Mouse (Mus musculus) lung, postnatal 25 days (tissue): ENCODE results near the gene 1600002K03Rik.
A peak's percentile ranks its signal among the peaks of the same experiment; 100 is the strongest.

Source experiments
- DNase-seq: peaks from one replicate; pipeline ENCODE4 v3.0.0; 2022; ENCODE audit warnings: low spot score

1600002K03Rik gene

GRCm38 (mm10) chr10:80172527-80173292, at the start of gene 1600002K03Rik:
1600002K03Rik (plus strand) TSS chr10:80172944.
- peak; percentile 94 for DNase-seq

DNA sequence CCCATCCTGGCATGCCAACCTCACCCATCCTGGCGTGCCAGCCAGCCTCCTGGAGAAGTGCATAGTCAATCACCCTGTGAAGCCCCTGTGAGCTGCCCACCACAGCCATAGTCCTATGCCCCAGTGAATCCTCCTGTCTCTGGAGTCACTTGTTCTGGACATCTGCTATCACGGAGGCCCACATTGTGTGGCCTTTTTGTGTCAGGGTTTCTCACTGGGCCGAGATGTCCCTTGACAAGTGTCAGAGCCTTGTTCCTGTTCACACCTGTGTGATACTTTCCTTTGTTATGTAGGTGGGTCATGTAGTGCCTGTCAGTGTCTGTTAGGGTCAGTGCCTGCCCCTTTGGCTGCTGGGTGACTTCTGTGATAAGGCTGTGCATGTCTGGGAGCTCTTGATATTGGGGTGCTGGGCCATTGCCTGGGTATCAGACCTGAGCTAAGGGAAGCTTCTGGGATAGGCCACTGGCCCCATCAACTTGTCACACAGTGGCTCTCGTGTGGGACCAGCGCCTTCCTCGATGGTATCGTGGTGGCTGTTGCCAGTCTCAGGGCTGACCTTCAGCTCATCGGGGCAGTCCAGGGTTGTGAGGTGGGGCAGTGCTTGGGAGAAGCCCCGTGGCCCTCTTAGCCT, 48.7 kb upstream of the 1600002K03Rik start:
- DNase-seq, result no peak

DNA sequence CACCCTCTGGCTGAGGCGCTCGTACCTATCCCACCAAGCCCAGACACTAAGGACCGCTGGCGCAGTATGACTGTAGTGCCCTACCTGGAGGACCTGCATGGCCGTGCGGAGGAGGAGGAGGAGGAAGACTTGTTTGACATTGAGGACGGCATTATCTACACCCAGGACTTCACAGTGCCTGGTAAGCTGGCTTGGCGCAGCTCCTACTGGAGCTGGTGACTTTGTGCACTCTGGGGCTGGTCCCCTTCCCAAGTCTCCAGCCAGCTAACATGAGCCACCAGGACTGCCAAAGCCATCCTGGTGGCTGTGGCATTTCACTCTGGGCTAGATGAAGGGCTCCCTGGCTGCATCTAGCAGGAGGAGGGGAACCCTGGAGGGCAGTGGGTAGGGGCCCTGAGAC, 44.8 kb upstream of the 1600002K03Rik start:
- no peak for DNase-seq

GRCm38 (mm10) chr10:80129846-80130245, 42.9 kb upstream of the 1600002K03Rik start:
- no peak for DNase-seq

DNA sequence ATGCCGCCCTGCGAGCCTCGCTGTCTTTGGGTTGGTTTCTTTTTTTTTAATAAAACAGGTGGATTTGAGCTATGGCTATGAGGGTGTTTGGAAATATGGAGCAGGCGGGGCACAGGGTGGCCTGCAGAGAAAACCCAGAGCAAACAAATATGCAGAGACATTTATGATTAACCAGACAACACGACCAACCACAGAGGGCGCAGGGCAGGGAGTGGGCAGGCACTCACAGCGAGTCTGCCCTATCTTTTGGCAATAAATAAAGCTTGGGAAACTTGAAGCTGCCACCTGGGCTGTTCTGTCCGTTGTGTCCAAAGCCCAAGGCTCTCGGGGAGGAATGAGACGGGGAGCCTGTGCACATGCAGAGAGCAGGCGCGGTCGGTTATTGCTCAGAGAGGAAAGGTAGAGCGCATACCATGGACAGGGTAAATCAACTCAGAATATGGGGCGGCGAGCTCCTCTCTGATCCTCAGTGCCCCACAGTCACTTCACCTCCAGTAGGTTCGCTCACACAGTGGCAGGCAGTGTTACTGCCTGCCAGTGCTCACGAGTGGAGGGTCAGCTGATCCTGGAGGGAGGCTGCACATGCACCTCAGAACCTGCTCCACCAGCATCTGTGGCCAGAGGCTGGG, 42.2 kb upstream of the 1600002K03Rik start:
- no peak for DNase-seq

- no peak for DNase-seq
These were observed 41.3 kb upstream of the 1600002K03Rik start for GRCm38 (mm10) chr10:80131316-80131951.

DNA sequence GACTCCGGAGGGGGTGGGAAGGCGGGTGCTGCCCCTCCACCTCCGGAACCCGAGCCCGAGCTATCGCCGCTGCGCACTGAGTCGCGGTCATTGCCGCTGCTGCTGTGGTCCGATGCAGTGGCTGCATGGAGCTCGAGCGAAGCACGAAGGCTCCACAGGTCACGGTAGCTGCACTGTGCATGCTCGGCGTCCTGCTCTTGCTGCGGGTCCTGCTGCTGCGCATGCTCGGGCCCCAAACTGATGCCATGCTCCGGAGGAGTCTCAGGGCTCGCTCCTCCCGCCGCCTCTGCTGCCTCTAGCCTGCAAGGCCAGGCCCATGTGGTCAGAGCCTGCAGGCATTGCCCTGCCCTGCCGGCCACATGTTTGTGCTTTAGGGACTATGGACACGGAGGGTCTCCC, 40.8 kb upstream of the 1600002K03Rik start:
- DNase-seq, result no peak

- no peak for DNase-seq
These were observed 39.4 kb upstream of the 1600002K03Rik start for GRCm38 (mm10) chr10:80133226-80133849.

- no peak for DNase-seq
These were observed 38.3 kb upstream of the 1600002K03Rik start for GRCm38 (mm10) chr10:80134421-80134820.

GRCm38 (mm10) chr10:80135161-80135560, 37.6 kb upstream of the 1600002K03Rik start:
- no peak for DNase-seq

GRCm38 (mm10) chr10:80135641-80136040, 37.1 kb upstream of the 1600002K03Rik start:
- no peak for DNase-seq

DNA sequence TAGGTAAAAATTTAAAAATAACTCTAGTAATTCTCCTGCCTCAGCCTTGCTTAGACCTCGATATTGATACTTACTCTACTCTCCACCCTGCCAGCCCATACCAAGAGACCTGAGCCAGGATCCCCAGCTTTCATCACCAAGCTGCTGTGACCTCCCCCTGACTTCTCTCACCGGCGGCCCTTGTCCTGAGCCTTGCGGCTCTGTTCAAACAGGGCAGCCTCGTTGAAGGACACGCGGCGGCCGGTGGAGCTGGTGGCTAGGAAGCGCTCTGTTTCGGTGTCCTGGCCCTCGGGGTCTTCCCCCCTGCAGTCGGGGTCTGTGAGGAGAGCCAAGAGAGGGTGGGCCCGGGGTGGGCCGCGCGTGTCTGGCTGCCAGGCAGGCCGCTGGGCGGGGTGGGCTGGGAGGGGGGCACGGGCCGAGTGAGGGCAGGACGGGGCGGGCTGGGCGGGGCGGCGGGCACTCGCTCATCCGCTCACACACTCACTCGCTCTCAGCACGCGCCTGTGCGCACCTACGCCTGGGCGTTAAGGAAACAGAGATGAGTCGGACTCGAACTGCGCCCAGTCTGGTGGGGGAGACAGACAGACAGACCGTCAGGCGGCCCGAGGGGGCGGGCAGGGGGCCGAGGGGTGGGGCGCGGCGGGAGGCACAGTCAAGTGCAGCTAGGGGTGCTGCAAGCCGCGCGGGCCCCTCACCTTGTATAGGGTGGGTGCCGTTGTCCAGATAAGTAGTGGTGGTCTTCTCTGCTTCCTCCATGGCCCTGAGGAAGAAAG, 36.4 kb upstream of the 1600002K03Rik start:
- no peak for DNase-seq

GRCm38 (mm10) chr10:80136952-80137625, 35.7 kb upstream of the 1600002K03Rik start:
- DNase-seq, result no peak

GRCm38 (mm10) chr10:80137626-80138552, 34.9 kb upstream of the 1600002K03Rik start:
- DNase-seq, result no peak

DNA sequence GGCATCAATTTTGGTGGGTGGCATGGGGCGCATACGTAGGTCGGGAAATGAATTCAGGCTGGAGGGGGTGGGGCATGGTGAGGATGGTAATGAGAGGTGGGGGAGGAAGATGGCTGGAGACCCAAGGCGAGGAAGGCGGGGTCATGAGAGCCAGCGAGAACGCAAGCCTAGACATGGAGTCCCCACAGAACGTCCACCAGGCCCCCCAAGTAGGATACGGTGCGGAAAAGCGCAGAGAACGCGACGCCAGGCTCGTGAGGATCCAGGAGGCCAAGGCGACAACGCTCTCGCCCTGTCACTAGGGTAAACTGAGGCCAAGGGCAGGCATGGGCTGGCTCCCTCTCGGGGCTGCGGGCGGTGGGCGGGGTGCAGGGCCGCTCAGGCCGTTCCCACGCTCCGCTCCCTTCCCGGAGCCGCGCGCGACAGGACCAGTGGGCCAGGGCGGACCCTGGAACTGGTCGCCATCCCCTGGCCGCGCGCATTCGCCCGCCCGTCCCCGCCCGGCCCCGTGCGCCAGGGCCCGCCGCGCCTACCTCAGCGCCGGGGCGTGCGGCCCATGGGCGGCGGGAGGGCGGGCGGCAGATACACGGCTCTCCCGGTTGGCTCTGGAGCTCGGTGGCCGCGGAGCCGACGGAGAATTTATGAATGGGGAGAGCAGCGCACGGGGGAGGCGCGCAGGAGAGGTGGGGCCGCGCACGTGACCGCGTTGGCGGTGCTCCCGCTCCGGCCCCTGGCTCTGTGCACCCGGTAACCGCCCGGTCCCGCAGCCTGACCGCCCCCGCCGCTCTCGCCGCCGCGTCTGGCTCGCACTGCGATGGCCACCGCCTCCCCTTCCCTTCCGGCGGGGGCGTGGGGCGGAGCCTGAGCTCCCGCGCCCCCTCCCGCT, 33.9 kb upstream of the 1600002K03Rik start, which contains the start of gene Atp5d:
Gene Atp5d, plus strand, starts transcription at position 80 of the 886 bp plus-strand sequence.
- DNase-seq, result peak; percentile 56

DNA sequence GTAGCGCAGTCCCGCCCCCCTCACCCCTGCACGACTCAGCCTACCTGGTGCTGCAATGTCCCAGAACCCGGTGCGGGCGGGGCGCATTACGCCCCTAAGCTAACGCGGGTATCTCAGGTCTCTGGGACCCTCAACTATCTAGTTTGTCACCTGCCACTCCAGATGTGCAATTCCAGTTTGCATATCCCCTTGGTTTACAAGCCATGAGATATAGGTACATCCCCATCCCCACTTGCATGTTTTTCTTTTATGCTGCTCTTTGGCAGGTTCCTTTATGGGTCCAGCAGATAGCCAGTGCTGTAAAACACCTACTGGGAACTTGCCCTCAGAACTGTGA, 33.3 kb upstream of the 1600002K03Rik start:
- no peak for DNase-seq

- DNase-seq, result no peak
These were observed 32.6 kb upstream of the 1600002K03Rik start for GRCm38 (mm10) chr10:80139975-80140665.

- DNase-seq, result no peak
These were observed 32.1 kb upstream of the 1600002K03Rik start, which contains the start of gene Cbarp for GRCm38 (mm10) chr10:80140666-80141035. Cbarp (minus strand) TSS chr10:80140835.
